Mouse (Mus musculus) heart, embryonic 13.5 days (tissue): ENCODE measurements at regions not wholly inside any gene's neighbourhood (a gene's known extent, or its start where the extent isn't known, plus 50 kb on each side); places are given as distances from the start of the nearest gene placed in this dataset.
"Not testable (repeated sequence)": the region's sequence is repeated elsewhere in the genome, so short reads cannot be mapped to it uniquely, and the experiment has no call there.

Experiments used
- ATAC-seq: fragments of 200-750 bp; cut with Nextera tagmentation; 2 replicates; pipeline ENCODE4 v1.8.0; 2017; ENCODE audit warnings: moderate TSS enrichment; ENCODE audit not compliant: insufficient number of reproducible peaks, low FRiP score, low TSS enrichment; ENCODE audit errors: extremely low read depth
- H3K27ac ChIP-seq: fragments of 300-500 bp; sonication (generic); replicated peaks from 2 replicates; pipeline ENCODE4 v1.5.1; 2015; ENCODE audit warnings: moderate library complexity, mild to moderate bottlenecking, inconsistent platforms
- H3K27me3 ChIP-seq: fragments of 300-500 bp; sonication (generic); replicated peaks from 2 replicates; pipeline ENCODE4 v1.6.1; 2015; ENCODE audit warnings: mild to moderate bottlenecking, inconsistent platforms
- H3K36me3 ChIP-seq: fragments of 300-500 bp; sonication (generic); 2 replicates; pipeline ENCODE4 v1.6.1; 2015; ENCODE audit warnings: mild to moderate bottlenecking, inconsistent platforms
- H3K4me1 ChIP-seq: fragments of 300-500 bp; sonication (generic); 2 replicates; pipeline ENCODE4 v1.6.1; 2015; ENCODE audit warnings: inconsistent platforms
- H3K4me2 ChIP-seq: fragments of 300-500 bp; sonication (generic); 2 replicates; pipeline ENCODE4 v1.6.1; 2015; ENCODE audit warnings: inconsistent platforms, mild to moderate bottlenecking, moderate library complexity
- H3K4me3 ChIP-seq: fragments of 300-500 bp; sonication (generic); 2 replicates; pipeline ENCODE4 v1.5.1; 2015; ENCODE audit warnings: moderate library complexity, mild to moderate bottlenecking, inconsistent platforms
- H3K9ac ChIP-seq: fragments of 300-500 bp; sonication (generic); 2 replicates; pipeline ENCODE4 v1.6.1; 2015; ENCODE audit warnings: inconsistent platforms, mild to moderate bottlenecking, moderate library complexity
- H3K9me3 ChIP-seq: fragments of 300-500 bp; sonication (generic); 2 replicates; pipeline ENCODE4 v1.6.1; 2016; ENCODE audit warnings: inconsistent platforms
- WGBS: fragments of 180-500 bp; shearing (Covaris S2); methylation state at CpG from one replicate; pipeline ENCODE4 v1.1.7; 2015; ENCODE audit warnings: mixed read lengths; 5-methylcytosine and 5-hydroxymethylcytosine counted together

- Histone ChIP-seq H3K9me3 (no peaks in the 10 kb centered on the region), H3K4me1 (no peaks in the 10 kb centered on the region), H3K36me3 (no peaks in the 10 kb centered on the region), H3K9ac (no peak overlapping the region), H3K27ac (no peak overlapping the region), H3K4me3 (no peak overlapping the region), H3K27me3 (no peaks in the 10 kb centered on the region), H3K4me2 (no peak overlapping the region)
- WGBS, result 73% methylated on average over 1 of the region's 1 CpGs
- ATAC-seq, result no peak
Observed at GRCm38 (mm10) chr6:16365450-16365849, 532.8 kb downstream of the Tfec start.

GRCm38 (mm10) chr6:16362057-16362456 lies 536.2 kb downstream of the Tfec start:
- no peak overlapping the region for H3K4me3 ChIP-seq
- H3K4me2 ChIP-seq, result no peak overlapping the region
- H3K36me3 ChIP-seq, result no peaks in the 10 kb centered on the region
- no peaks in the 10 kb centered on the region for H3K4me1 ChIP-seq
- H3K9ac ChIP-seq, result no peak overlapping the region
- no peaks in the 10 kb centered on the region for H3K9me3 ChIP-seq
- 55% methylated on average over 4 of the region's 4 CpGs for WGBS
- H3K27ac ChIP-seq, result no peak overlapping the region
- ATAC-seq, result no peak
- no peaks in the 10 kb centered on the region for H3K27me3 ChIP-seq

- H3K4me2 ChIP-seq, H3K9ac ChIP-seq, H3K36me3 ChIP-seq, ATAC-seq, H3K27me3 ChIP-seq, H3K4me1 ChIP-seq, H3K9me3 ChIP-seq, H3K27ac ChIP-seq: not testable (repeated sequence)
- H3K4me3 ChIP-seq, result peak overlapping the region; percentile 38
- 46% methylated on average over 25 of the region's 25 CpGs for WGBS
Observed at GRCm38 (mm10) chr6:16359881-16360711, 538.1 kb downstream of the Tfec start.

- Histone ChIP-seq H3K4me3 (peak overlapping the region; percentile 38), H3K9me3 (no peaks in the 10 kb centered on the region), H3K27ac (no peak overlapping the region), H3K9ac (0 out of 2 replicates have a peak overlapping the region, but pooled peaks have one; percentile 54), H3K4me1 (no peaks in the 10 kb centered on the region), H3K36me3 (no peaks in the 10 kb centered on the region), H3K4me2 (peak overlapping the region; percentile 60), H3K27me3 (no peaks in the 10 kb centered on the region)
- no peak for ATAC-seq
- 82% methylated on average over 3 of the region's 7 CpGs for WGBS
Observed at GRCm38 (mm10) chr6:16359464-16359863, 538.8 kb downstream of the Tfec start.

GRCm38 (mm10) chr6:16333638-16334037 lies 564.6 kb downstream of the Tfec start:
- H3K9ac ChIP-seq, result no peak overlapping the region
- H3K4me2 ChIP-seq, result peak overlapping the region; percentile 25

GRCm38 (mm10) chr6:16314305-16315010 lies 583.8 kb downstream of the Tfec start:
- Histone ChIP-seq H3K36me3 (no peaks in the 10 kb centered on the region), H3K9ac (no peak overlapping the region), H3K27ac (no peak overlapping the region), H3K9me3 (no peaks in the 10 kb centered on the region), H3K4me2 (no peak overlapping the region), H3K4me3 (no peak overlapping the region), H3K27me3 (no peaks in the 10 kb centered on the region), H3K4me1 (peaks cover 16% of the 10 kb centered on the region)
- 89% methylated on average over 15 of the region's 15 CpGs for WGBS
- ATAC-seq, result no peak

More at GRCm38 (mm10) chr6:16333638-16334037, 564.6 kb downstream of the Tfec start:
- no peaks in the 10 kb centered on the region for H3K4me1 ChIP-seq
- H3K27ac ChIP-seq, result no peak overlapping the region
- ATAC-seq, result no peak
- WGBS, result 32% methylated on average over 8 of the region's 8 CpGs
- H3K4me3 ChIP-seq, result no peak overlapping the region
- no peaks in the 10 kb centered on the region for H3K36me3 ChIP-seq
- H3K27me3 ChIP-seq, result no peaks in the 10 kb centered on the region
- no peaks in the 10 kb centered on the region for H3K9me3 ChIP-seq

GRCm38 (mm10) chr6:16312915-16313314 lies 585.3 kb downstream of the Tfec start:
- Histone ChIP-seq H3K4me2 (no peak overlapping the region), H3K36me3 (no peaks in the 10 kb centered on the region), H3K9ac (no peak overlapping the region), H3K4me3 (no peak overlapping the region), H3K4me1 (peaks cover 13% of the 10 kb centered on the region), H3K27ac (no peak overlapping the region), H3K9me3 (no peaks in the 10 kb centered on the region), H3K27me3 (no peaks in the 10 kb centered on the region)
- no peak for ATAC-seq
- 52% methylated on average over 1 of the region's 1 CpGs for WGBS

GRCm38 (mm10) chr6:16283328-16284072 lies 563.0 kb downstream of the Mdfic start:
- no peak for ATAC-seq
- Histone ChIP-seq H3K9ac (no peak overlapping the region), H3K4me2 (no peak overlapping the region), H3K4me1 (no peaks in the 10 kb centered on the region), H3K27ac (no peak overlapping the region), H3K27me3 (no peaks in the 10 kb centered on the region), H3K4me3 (no peak overlapping the region), H3K9me3 (no peaks in the 10 kb centered on the region), H3K36me3 (no peaks in the 10 kb centered on the region)
- WGBS, result 51% methylated on average over 8 of the region's 8 CpGs

GRCm38 (mm10) chr6:16281938-16282337 lies 561.5 kb downstream of the Mdfic start:
- Histone ChIP-seq H3K9ac (no peak overlapping the region), H3K27me3 (no peaks in the 10 kb centered on the region), H3K27ac (no peak overlapping the region), H3K4me3 (no peak overlapping the region), H3K4me1 (no peaks in the 10 kb centered on the region), H3K36me3 (no peaks in the 10 kb centered on the region), H3K4me2 (no peak overlapping the region), H3K9me3 (no peaks in the 10 kb centered on the region)
- no peak for ATAC-seq
- WGBS, result 65% methylated on average over 6 of the region's 6 CpGs
